Mouse (Mus musculus) common myeloid progenitor, adult 5-6 weeks (primary cell): ENCODE results near the gene Zfp42. TPM values are rescaled to one million over a fixed set of nuclear protein-coding genes. Genes with fewer than 3 reads are reported as not detected.
"Not testable (repeated sequence)": the region's sequence is repeated elsewhere in the genome, so short reads cannot be mapped to it uniquely, and the experiment has no call there.

Source experiments
- ATAC-seq: replicated peaks from 2 replicates; pipeline ENCODE4 v1.8.0; 2016; ENCODE audit warnings: low read depth, mild to moderate bottlenecking, moderate TSS enrichment, inconsistent platforms; ENCODE audit not compliant: poor library complexity, severe bottlenecking
- total RNA-seq: library from RNA; stranded (forward); fragments of 200-1000, 187-1606 nt; gene quantifications from 2 replicates; pipeline ENCODE4 v1.2.3, GENCODE M21; 2017

Zfp42 gene
- not detected in 2 replicates for total RNA-seq

- ATAC-seq, result no peak
These were observed at the start of gene Zfp42 for GRCm38 (mm10) chr8:43306896-43307295. Gene Zfp42, minus strand, starts transcription at chr8:43306980.

GRCm38 (mm10) chr8:43356069-43356770 is 49.4 kb upstream of the Zfp42 start:
- no peak for ATAC-seq

GRCm38 (mm10) chr8:43352241-43352640 is 45.5 kb upstream of the Zfp42 start:
- ATAC-seq, result not testable (repeated sequence)

- ATAC-seq, result no peak
These were observed 31.8 kb upstream of the Zfp42 start for GRCm38 (mm10) chr8:43338555-43338954.

GRCm38 (mm10) chr8:43333465-43333864 is 26.7 kb upstream of the Zfp42 start:
- 0 out of 2 replicates have a peak, but pooled peaks have one; percentile 42 for ATAC-seq

- no peak for ATAC-seq
These were observed 24.9 kb upstream of the Zfp42 start for GRCm38 (mm10) chr8:43331657-43332056.

GRCm38 (mm10) chr8:43329913-43330705 is 23.3 kb upstream of the Zfp42 start:
- no peak for ATAC-seq

GRCm38 (mm10) chr8:43328666-43329065 is 21.9 kb upstream of the Zfp42 start:
- no peak for ATAC-seq

GRCm38 (mm10) chr8:43320771-43321170 is 14.0 kb upstream of the Zfp42 start:
- ATAC-seq, result no peak

GRCm38 (mm10) chr8:43308213-43308612 is 1.4 kb upstream of the Zfp42 start:
- ATAC-seq, result no peak

GRCm38 (mm10) chr8:43305676-43306075 is 1.1 kb downstream of the Zfp42 start:
- no peak for ATAC-seq

- no peak for ATAC-seq
These were observed 7.0 kb downstream of the Zfp42 start for GRCm38 (mm10) chr8:43299796-43300195.

GRCm38 (mm10) chr8:43295826-43296225 is 11.0 kb downstream of the Zfp42 start:
- no peak for ATAC-seq

- ATAC-seq, result no peak
These were observed 12.6 kb downstream of the Zfp42 start for GRCm38 (mm10) chr8:43294191-43294590.

- ATAC-seq, result no peak
These were observed 16.2 kb downstream of the Zfp42 start for GRCm38 (mm10) chr8:43290424-43291111.

GRCm38 (mm10) chr8:43289781-43290180 is 17.0 kb downstream of the Zfp42 start:
- ATAC-seq, result no peak

- no peak for ATAC-seq
These were observed 17.9 kb downstream of the Zfp42 start for GRCm38 (mm10) chr8:43288840-43289239.

- no peak for ATAC-seq
These were observed 19.3 kb downstream of the Zfp42 start for GRCm38 (mm10) chr8:43287456-43287855.

GRCm38 (mm10) chr8:43283231-43283630 is 23.5 kb downstream of the Zfp42 start:
- no peak for ATAC-seq

GRCm38 (mm10) chr8:43278397-43278796 is 28.4 kb downstream of the Zfp42 start:
- ATAC-seq, result no peak

- ATAC-seq, result no peak
These were observed 45.8 kb downstream of the Zfp42 start for GRCm38 (mm10) chr8:43260961-43261360.
